Mouse (Mus musculus): ENCODE results near the gene Gm14443. TPM values are rescaled to one million over a fixed set of nuclear protein-coding genes. Genes with fewer than 3 reads are reported as not detected.

The Gm14443 gene
- 2.2 TPM for polyA plus RNA-seq (2014; fragmentation: Illumina TruSeq; extraction: RNeasy Lipid Tissue Mini Kit (QIAGEN cat#74804); ENCODE audit: low read depth, low replicate concordance)

GRCm38 (mm10) chr2:175175401-175176180 lies at the start of gene Gm14443:
Gm14443 (minus strand) TSS chr2:175175871.

GRCm38 (mm10) chr2:175206732-175207131 lies 31.1 kb upstream of the Gm14443 start, which contains the start of gene Gm14391:
Gm14391 (minus strand) TSS chr2:175206917.

GRCm38 (mm10) chr2:175141993-175142295 lies 33.7 kb downstream of the Gm14443 start, which contains the start of gene Gm14399:
Gm14399 (minus strand) TSS chr2:175142012.

Other genes with a start within 250 kb of the Gm14443 start
- gene Gm14444, start 165.6 kb downstream of the Gm14443 start, polyA plus RNA-seq (2014; fragmentation: Illumina TruSeq; extraction: RNeasy Lipid Tissue Mini Kit (QIAGEN cat#74804); ENCODE audit: low read depth, low replicate concordance): 0.61 TPM
- 5.7 TPM for gene Gm14393, start 108.1 kb downstream of the Gm14443 start, polyA plus RNA-seq (2014; fragmentation: Illumina TruSeq; extraction: RNeasy Lipid Tissue Mini Kit (QIAGEN cat#74804); ENCODE audit: low read depth, low replicate concordance)
- gene Gm14399, start 33.9 kb downstream of the Gm14443 start, polyA plus RNA-seq (2014; fragmentation: Illumina TruSeq; extraction: RNeasy Lipid Tissue Mini Kit (QIAGEN cat#74804); ENCODE audit: low read depth, low replicate concordance): 42.8 TPM
- 27.7 TPM for gene Gm14391, start 31.0 kb upstream of the Gm14443 start, polyA plus RNA-seq (2014; fragmentation: Illumina TruSeq; extraction: RNeasy Lipid Tissue Mini Kit (QIAGEN cat#74804); ENCODE audit: low read depth, low replicate concordance)
- gene Gm14440, start 99.3 kb upstream of the Gm14443 start, polyA plus RNA-seq (2014; fragmentation: Illumina TruSeq; extraction: RNeasy Lipid Tissue Mini Kit (QIAGEN cat#74804); ENCODE audit: low read depth, low replicate concordance): 27.7 TPM
- gene Gm4631, start 162.3 kb upstream of the Gm14443 start, polyA plus RNA-seq (2014; fragmentation: Illumina TruSeq; extraction: RNeasy Lipid Tissue Mini Kit (QIAGEN cat#74804); ENCODE audit: low read depth, low replicate concordance): 76.5 TPM
- gene Zfp968, start 196.6 kb upstream of the Gm14443 start, polyA plus RNA-seq (2014; fragmentation: Illumina TruSeq; extraction: RNeasy Lipid Tissue Mini Kit (QIAGEN cat#74804); ENCODE audit: low read depth, low replicate concordance): 20.4 TPM

Measured in kidney, adult 10 weeks (tissue).